Mouse (Mus musculus) fat pad, adult 2 months (tissue): Measurements from ENCODE around the gene Rnaseh2b.
A peak's percentile ranks its signal among the peaks of the same experiment; 100 is the strongest.

Source experiments
- DNase-seq: peaks from one replicate; pipeline ENCODE4 v3.0.0-alpha.2; 2011; ENCODE audit warnings: low read depth, low spot score; ENCODE audit errors: extremely low read depth

The Rnaseh2b gene

DNA sequence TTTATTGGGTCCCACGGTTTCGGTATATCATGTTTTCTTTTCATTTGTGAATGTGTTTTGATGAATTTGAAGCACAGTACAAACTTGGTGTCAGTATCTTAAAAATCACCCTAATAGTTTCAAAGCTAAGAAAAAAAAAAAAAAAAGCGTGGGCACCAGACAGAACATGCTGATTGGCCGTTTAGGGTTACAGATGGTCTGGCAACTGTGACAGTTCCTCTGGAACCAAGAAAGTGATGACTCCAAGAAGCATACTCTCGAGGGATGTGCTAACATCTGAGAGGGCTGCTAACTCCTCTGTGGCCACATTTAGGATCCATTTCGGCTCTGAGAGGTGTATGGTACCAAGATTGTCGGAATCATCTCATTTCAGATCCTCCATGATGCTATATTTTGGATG is 62.8 kb downstream of the Rnaseh2b start:
- DNase-seq: no peak

DNA sequence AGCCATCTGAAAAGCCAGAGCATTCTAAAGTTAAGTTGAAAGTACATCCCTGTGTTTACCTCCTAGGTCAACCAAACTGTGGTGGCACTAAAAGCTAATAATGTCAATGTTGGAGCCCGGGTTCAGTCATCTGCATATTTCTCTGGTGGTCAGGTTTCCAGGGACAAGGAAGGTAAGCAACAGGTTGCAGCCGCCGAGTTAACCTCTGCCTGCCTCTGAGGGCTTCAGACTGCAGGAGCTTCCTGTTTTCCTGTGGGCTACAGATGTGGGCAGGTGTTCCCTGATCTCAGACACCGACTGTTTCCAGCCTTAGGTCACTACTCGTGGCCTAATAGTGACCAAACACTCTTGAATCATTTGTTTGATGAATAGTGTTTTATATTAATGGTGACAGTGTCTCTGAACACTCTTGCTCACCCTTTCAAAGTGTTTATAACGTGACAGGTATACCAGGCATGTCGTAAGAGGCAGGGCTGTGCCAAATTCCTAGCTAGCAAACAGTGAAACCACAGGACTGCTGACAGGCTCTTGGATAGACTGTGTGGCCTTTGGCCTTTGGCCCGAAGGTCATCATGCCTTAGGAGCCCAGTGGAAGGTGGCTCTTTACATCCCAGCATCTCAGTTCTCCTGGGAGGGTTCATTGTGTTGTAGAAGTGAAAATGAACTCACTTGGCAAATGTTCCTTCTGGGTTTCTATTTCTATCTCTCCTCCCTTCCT is 69.0 kb downstream of the Rnaseh2b start:
- no peak for DNase-seq

DNA sequence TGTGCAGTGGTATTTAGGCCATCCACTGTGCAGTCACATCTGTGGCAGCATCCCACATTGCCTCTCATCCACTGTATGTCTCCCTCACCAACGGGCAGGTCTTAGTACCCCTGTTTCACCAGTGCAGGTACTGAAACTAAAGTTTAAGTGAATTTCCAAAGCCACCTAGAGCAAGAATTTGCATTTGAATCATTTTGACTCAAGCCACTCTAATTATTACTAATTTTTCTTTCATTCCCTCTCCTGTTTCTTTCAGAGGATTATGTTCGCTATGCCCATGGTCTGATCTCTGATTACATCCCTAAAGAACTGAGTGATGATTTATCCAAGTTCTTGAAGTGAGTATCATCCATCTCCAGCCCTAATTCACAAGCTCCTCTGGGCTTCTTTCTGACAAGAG is 71.4 kb downstream of the Rnaseh2b start:
- no peak for DNase-seq

DNA sequence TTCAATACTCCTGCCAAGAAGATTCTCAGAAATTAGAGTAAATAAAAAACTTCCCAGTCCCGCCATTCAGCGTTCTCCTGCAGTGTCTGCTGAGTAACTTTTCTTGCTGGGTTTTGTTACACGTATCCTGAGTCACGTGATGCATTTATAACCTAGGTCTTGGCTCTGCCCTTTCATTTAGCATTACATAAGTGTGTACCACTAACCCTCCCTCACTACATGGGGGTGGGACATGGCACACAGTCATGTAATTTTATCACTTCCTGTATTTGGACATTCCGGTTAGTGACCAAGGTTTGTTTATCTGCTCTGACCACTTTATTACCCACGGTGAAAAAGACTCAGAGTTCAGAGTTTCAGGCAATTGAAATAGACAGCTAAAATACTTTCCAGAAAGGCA is 78.4 kb downstream of the Rnaseh2b start:
- DNase-seq: no peak

DNA sequence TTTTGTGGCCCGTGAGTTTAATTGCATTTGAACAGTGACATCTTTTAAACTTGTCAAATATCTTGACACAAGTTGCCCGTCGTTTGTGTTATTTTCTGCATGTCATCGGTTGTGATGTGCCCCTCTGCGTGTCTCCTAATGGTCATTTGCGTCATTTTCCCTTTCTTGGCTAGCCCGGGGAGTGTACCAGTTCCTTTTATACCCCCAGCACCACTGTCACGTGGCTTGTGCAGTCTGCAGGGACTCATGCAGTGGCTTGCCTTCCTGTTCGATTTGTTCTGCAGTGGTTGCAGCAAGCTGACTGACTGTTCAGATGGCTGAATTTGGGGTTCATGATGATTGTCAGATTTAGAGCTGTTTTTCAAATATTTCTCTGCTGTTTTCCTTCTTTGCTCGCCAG is 81.6 kb downstream of the Rnaseh2b start:
- DNase-seq: no peak

DNA sequence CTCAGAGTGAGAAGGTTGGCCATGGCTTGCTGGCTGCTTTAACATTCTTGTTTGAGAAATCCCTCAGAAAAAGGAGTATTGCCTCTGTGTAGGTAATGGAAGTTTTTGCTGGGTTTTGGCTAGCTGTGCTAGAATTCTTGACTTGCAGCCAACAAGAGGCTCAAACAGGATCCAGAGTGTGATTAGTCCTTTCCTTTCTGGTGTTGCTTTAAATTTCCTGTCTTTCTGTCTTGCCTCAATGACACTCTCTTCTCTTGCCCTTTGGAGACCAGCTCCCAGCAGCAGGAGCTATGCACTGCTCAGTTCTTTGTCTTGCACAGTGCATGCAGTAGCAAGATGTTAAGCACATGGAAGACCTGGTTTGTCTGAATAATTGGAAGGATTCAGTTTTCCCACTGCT is 83.3 kb downstream of the Rnaseh2b start:
- DNase-seq: no peak

DNA sequence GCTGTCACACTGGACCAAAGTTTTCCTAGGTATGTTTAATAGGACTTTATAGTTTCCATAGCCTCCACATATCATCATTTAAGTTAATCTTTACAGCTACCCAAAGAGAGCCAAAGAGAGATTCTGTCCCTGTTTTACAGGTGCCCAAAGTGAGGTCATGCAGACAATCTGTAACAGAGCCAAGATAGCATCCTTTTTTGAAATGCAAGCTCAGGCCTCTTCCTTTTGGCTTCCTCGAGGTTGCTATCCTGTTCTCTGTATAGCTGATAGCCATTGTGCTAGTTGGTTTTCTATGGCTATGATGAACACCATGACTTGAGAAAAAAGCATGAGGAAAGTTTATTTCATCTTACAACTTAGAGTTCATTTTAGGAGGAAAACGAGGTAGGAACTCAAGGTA is 83.7 kb downstream of the Rnaseh2b start:
- DNase-seq: no peak

DNA sequence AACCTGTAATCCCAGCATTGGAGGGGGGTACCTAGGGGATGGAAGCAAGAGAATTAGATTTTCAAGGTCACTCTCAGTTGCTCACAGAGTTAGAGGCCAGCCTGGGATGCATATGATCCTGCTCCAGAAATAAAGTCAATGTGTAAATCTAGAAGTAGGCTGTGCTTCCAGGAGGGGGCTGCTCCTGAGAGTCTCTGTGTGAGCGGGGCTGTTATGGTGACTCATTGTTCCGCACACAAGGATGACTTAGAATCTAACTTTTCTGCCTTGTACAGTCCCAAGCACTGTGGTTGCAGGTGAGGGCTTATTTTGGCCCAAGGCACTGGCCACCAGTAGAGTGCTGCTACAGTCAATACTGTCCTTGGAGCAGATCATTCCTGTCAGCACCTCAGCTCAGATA is 87.0 kb downstream of the Rnaseh2b start:
- no peak for DNase-seq

DNA sequence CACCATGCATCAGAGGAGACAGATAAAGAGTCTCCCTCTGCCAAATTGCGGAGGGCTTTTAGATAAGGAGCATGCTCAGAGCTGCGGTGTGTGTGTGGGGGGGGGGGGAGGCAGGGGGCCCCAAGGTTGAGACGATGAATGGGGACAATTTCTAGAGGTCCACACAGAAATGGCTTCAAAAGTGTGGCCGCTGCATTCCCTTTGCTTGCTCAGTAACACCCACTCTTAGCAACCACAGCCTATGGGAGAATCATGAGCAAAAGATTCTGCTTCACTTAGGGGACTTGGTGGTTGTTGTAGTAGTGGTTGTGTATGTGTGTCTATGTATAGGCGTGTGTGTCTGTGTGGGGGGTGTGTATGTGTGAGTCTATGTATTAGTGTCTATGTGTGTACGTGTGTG is 88.2 kb downstream of the Rnaseh2b start:
- DNase-seq: no peak

DNA sequence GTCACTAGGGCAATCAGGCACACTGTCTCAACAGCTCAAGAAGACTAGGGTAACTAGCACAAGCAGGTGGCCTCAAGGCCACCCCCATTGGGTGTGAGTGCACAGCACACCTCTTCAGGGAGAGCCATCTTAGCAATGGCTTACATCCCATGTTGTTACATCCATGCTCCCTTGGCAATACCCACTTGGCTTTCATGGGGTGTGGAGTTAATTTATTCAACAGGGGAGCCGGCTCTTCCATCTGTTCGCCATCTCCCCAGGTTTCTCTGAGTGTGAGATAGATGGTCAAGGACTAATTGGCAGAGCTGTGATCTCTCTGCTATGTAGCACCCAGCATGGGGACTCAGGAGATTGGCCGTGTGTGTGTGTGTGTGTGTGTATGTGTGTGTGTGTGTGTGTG is 90.7 kb downstream of the Rnaseh2b start:
- DNase-seq: no peak

DNA sequence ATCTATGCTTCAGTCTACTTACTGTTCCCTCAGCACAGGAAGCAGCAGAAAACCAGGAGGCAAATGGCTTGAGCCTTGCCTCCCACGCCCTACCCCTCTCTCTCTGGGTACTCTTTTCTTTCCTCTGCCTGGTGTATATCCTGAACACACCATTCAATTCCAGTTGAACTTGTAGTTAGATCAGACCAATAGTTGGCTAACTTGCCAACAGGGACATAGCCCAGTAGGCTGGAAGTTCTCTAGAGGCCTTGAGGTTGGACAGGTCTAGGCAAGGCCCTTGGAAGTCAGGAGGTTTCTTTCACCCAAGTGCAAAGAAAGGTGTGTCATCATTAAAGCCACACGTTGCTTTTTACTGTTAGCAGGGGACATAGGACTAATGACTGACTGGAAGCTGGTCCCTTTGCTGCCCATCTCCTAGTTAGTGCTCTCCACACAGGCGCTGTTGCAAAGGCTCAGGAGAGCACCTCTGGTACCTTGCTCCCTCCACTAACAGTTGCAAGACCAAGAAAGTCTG is 91.5 kb downstream of the Rnaseh2b start:
- peak; percentile 89 for DNase-seq

DNA sequence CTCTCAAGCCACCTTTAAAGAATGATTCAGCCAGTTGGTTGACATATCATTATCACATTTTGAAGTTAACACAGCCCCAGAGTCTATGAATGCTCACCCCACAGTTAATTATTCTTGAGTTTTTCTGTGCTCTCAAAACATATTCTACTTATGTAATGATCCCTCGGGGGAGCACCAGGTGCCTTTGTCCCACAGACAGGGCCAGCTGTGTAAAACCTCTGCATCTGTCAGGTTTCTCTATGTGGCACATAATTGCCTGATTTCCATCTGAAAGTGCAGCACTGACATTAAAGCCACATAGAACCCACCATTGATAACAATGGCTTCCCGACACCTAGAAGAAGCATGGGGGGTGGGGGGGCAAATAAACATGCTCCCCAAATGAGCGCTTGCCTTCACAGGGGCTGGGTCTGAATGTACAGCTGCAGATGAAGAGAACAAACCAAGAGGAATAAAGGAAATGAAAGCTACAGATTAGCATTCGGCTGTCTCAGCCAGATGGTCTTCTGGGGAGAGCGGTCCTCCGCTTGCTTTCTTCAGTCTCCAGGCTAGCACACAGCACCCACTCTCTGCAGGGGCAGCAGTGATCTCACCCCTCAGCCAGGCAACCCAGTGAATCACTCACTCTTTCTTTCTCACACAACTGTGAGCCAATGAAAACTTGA is 96.8 kb downstream of the Rnaseh2b start:
- DNase-seq: no peak

DNA sequence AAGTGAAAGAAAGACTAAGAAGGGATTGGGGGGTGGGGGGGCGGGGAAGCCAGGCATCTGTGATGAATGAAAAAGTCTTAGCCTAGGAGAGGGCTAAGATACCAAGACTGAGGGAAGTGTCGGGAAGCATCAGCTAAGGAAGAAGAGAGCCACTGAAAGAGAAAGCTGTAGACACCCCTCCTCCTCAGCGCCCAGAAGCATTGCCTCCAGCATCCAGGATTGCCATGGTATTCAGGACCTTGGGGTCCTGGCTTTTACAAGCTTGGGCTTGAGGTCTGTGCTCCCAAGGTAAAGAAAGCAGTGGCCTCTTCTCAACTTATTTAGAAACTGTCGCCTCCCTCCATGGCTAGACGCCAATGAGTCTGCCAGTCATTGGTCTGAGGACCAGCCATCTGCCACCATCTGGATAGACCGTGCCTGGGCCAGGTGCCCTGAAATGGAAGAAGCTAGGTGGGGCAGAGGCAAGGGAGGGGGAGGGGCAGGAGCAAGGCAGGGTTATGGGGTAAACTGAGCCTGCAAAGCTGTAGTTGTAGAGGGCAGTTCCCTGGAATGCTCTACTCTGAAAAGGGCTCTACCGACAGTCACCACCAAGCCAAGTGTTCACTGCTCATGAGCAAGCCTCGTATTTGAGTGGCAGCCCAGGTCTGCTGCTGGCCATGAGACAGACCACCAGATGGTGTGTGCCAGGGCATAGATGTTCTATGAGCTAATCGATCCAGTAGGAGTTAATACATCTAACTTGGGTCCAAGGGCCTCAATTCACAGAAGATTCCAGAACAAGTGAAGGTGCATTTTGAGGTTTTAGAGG is 97.5 kb downstream of the Rnaseh2b start:
- no peak for DNase-seq

DNA sequence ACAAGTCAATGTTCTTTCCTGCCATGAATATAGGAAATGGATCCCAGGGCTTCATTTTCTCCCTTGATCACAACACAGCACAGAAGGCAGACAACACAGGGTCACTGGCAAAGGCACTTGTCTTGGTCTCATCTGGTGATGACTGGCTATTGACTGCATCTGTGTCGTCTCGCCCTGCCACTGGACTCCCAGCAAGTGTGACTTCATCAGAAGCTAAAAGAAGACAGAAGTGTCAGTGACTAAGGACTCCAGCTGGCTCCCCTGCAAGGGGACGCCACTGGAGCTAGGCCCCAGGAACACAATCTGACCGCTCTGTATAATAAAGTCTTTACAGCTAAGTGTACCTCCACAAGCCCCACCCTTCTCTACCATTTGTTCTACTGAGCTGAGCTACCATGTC is 100.4 kb downstream of the Rnaseh2b start:
- DNase-seq: no peak

DNA sequence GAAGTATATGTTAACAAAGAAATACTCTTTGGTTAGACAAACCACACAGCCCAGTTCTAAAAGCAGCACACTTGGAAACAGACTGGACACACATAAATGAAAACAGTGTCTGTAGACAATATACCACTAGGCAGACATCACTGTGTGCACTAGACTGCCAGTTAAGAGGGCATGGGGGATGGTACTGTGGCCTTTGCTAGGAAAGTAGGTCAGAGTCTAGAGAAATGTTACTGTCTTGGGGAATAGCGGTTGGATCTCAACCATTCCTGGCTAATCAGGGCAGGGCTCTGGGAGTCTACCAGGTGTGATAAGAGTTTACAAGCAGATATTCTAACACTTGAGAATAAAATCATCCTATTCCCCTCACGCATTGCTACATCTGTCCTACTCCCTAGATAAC is 103.0 kb downstream of the Rnaseh2b start:
- DNase-seq: no peak

DNA sequence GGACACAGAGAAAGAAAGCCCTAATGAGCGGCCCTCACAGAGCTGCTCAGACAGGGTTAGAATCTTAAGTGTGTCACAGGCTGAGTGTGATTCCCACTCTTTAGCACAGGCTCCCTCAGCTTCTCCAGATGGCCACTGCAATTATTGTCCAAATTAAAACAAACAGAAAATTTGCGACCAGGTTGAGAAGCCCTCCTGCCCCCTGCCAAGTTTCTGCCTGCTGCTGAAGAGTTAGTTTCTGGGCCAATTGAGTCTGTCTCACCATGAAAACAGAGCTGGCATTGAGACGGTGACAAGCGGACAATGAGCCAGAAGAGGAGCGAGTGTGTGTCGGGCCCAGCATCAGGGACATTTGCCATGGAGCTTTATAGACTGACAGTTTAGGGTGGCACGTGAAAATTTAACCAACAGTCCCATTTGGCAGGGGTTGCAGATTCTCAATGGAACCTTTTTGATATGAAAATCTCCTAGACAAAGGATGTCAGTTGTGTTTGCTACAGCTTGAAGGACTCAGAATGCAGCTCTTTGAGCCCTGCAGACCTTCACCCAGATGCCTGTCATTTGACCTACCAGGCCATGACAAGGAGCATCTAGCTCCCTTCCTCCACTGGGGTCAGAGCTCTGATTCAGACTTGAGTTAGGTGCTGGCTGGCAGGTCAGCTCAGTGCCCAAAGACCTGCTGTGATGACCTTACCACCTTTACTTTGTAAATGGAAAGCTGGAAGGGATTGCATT is 123.8 kb downstream of the Rnaseh2b start:
- no peak for DNase-seq

DNA sequence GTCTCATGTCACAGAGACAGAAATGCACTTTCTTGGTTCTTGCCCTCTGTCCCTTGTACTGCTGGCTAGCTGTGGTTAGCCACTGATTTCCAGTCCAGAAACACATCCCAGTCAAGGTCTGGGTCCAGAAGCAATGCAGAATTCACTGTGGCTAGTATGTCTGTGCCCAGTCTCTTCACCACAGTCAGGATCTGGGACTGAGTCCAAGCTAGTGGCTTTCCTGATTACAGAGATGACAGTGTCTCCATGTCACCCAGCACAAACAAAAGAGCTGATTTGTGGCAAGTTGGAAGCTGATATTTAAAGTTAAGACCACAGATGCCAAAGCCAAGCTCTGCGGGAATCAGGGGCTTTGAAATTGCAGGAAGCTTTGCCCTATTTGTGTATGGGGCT is 124.3 kb downstream of the Rnaseh2b start:
- no peak for DNase-seq

DNA sequence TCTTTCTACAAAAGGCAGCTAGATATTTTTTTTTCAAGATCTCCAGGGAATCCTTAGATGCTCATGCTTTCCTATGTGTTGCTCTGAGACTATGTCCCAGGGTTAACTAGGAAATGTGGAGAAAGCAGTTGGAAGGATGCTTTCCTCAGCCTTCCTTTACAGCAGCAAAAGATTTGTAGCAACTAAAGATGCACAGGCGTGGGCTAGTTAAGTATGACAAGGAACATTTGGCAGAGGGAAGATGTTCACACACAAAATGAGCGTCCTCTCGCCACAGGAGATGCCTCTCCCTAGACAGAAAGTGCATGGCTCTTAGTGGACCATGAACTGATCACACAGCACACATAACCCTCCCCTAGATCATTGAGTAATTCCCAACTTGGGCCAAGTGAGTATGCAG is 125.1 kb downstream of the Rnaseh2b start:
- DNase-seq: no peak

DNA sequence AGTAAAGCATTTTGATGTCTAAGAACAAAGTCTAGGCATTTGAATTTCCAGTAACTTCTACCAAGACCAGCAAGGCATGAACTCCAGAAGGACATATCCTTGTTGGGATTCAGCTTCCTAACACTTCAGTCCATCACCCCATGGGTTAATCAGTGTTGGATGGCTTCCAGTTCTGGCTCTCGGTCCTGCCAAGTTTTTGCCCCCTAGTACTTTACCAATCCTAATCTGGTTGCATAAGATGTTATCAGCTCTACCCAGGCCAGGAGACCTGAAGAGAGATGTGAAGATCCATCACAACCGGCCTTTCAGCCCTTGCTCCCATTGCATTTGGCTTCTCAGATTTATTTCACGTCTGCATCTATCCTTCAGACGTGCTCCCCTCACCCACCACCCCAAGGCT is 129.9 kb downstream of the Rnaseh2b start:
- DNase-seq: no peak
